Mouse (Mus musculus) spleen, adult 2 months (tissue): ENCODE measurements around the gene Rbms3.

Source experiments
- CTCF ChIP-seq: fragments of 200-500 bp; IDR thresholded peaks from 2 replicates; pipeline ENCODE4 v1.5.1; 2011; ENCODE audit warnings: mild to moderate bottlenecking, inconsistent platforms; ENCODE audit not compliant: insufficient read depth, insufficient read length, insufficient replicate concordance; ENCODE audit errors: extremely low read depth
- POLR2A ChIP-seq: fragments of 200-500 bp; IDR thresholded peaks from 2 replicates; pipeline ENCODE4 v1.6.1; 2011; ENCODE audit warnings: low read depth, low read length, inconsistent platforms

- TF ChIP-seq CTCF: no peak
- TF ChIP-seq POLR2A: no peak
These were observed 652.9 kb downstream of the Rbms3 start for GRCm38 (mm10) chr9:116976575-116977408.
